Mouse (Mus musculus) stomach, postnatal 0 days (tissue): ENCODE measurements at regions not wholly inside any gene's neighbourhood (a gene's known extent, or its start where the extent isn't known, plus 50 kb on each side); places are given as distances from the start of the nearest gene placed in this dataset.

ENCODE experiments used
- CTCF ChIP-seq: IDR thresholded peaks from 2 replicates; pipeline ENCODE4 v1.5.1; 2016; ENCODE audit warnings: antibody characterized with exemption, low read depth, mild to moderate bottlenecking, moderate library complexity
- EP300 ChIP-seq: optimal IDR thresholded peaks from 2 replicates; pipeline ENCODE3; 2016; ENCODE audit warnings: antibody characterized with exemption

DNA sequence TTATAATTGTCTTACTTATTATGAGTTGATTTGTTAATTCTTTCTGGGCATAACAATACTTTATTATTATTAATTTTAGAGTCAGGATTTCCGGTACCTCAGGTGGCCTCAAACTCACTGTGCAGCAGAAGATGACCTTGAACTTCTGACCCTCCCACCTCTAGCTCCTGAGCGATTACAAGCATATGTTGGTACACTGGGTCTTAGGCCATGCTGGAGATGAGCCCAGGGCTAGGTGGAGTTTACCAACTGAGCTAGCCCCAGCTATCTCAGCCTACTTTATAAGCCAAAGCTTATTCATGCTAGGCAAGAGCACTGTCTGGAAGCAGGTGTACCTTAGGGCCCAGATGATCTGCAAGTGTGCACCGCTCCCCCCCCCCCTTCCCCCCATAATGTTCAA is 87.4 kb downstream of the Smim20 start:
- no peak for TF ChIP-seq CTCF
- TF ChIP-seq EP300, result no peak
